Mouse (Mus musculus): ENCODE data around the gene Pclo.
A peak's percentile ranks its signal among the peaks of the same experiment; 100 is the strongest.
"Not testable (repeated sequence)": the region's sequence is repeated elsewhere in the genome, so short reads cannot be mapped to it uniquely, and the experiment has no call there.

The Pclo gene

DNA sequence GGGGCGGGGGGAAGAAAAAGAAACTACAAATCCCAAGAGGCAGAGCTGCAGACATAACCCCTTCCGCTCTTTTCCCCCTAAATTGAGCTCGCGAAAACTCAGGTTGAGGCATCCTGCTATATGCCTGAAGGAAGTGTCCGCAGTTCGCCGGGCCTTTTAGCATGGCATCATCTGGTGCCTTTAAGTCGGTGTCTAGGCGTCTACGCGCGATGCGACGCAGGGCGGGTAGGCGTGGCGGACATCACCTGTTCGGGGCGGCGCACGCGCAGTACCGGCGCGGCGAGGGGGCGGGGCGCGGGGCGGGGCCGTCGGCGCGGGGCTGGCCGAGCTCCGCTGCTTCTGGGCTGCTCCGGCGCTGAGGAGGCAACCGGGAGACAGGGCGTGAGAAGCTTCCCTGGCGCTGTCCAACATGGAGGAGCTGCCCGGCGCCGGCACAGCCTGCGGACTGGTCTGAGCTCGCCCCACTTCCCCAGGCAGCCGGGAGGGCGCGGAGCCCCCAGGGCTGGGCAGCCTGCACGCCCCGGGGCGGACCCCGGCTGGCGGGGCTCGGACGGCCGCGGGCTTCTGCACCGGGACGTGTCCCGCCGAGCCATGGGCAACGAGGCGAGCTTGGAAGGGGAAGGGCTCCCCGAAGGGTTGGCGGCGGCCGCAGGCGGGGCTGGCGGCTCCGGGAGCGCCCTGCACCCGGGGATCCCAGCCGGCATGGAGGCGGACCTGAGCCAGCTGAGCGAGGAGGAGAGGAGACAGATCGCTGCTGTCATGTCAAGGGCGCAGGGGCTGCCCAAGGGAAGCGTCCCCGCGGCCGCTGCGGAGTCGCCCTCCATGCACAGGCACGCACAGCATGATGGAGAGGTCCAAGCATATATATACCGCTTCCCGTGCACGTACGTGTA, at the start of gene Pclo:
Gene Pclo (plus strand): TSS at position 288 of the 893 bp plus-strand sequence.
- Histone ChIP-seq H3K9me3 (ENCODE audit: low read length) (no peaks in the 10 kb centered on the region), H3K4me1 (replicated peaks; ENCODE audit: low read depth, low read length) (peaks cover 7% of the 10 kb centered on the region; the same call in 1 of the 2 replicates), H3K36me3 (ENCODE audit: insufficient read depth, low read length) (no peaks in the 10 kb centered on the region), H3K27me3 (ENCODE audit: insufficient read depth, low read length) (0 out of 2 replicates have a peak, but pooled peaks cover 3% of the 10 kb centered on the region), H3K4me3 (replicated peaks; ENCODE audit: low read length) (peak within 1 kb of the TSS; percentile 95)
- TF ChIP-seq POU5F1 (IDR thresholded peaks at IDR 0.05; ENCODE audit: borderline replicate concordance, low read length), result no peak
- TF ChIP-seq NANOG (IDR thresholded peaks at IDR 0.05; ENCODE audit: borderline replicate concordance, low read length), result no peak
- TF ChIP-seq CTCF (conservative IDR thresholded peaks at IDR 0.05; ENCODE audit: low read length), result no peak

DNA sequence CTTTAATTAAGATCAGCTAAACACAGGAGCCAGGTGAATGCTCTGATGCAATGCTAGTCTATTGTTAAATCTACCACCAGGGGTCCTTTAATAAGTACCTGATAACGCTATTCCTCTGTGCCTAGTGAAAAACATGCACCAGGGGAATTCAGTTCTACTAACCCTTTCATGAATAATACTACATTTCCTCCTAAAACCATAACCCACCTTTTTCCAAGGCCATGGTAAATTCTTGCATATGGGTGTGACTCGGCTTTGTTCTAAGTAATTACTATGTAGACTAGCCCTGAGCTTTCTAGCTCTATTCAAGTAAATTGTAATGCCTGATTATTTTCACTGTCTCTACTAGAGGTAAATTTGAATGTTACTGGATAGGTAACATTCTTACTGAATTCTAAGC, 20.3 kb upstream of the Pclo start:
- H3K4me1 ChIP-seq (replicated peaks; ENCODE audit: low read depth, low read length), result peaks cover 12% of the 10 kb centered on the region
- H3K4me3 ChIP-seq (replicated peaks; ENCODE audit: low read length); H3K9me3 ChIP-seq (ENCODE audit: low read length); H3K36me3 ChIP-seq (ENCODE audit: insufficient read depth, low read length); H3K27me3 ChIP-seq (ENCODE audit: insufficient read depth, low read length): not testable (repeated sequence)

- H3K9me3 ChIP-seq (ENCODE audit: low read length), result no peaks in the 10 kb centered on the region
- H3K36me3 ChIP-seq (ENCODE audit: insufficient read depth, low read length), result no peaks in the 10 kb centered on the region
- H3K4me3 ChIP-seq (replicated peaks; ENCODE audit: low read length), result no peak overlapping the region
- no peaks in the 10 kb centered on the region for H3K27me3 ChIP-seq (ENCODE audit: insufficient read depth, low read length)
- H3K4me1 ChIP-seq (replicated peaks; ENCODE audit: low read depth, low read length), result no peaks in the 10 kb centered on the region
- TF ChIP-seq POU5F1 (IDR thresholded peaks at IDR 0.05; ENCODE audit: borderline replicate concordance, low read length) (no peak), NANOG (IDR thresholded peaks at IDR 0.05; ENCODE audit: borderline replicate concordance, low read length) (no peak), CTCF (conservative IDR thresholded peaks at IDR 0.05; ENCODE audit: low read length) (no peak)
Measured at GRCm38 (mm10) chr5:14508522-14508921, 6.2 kb upstream of the Pclo start.

DNA sequence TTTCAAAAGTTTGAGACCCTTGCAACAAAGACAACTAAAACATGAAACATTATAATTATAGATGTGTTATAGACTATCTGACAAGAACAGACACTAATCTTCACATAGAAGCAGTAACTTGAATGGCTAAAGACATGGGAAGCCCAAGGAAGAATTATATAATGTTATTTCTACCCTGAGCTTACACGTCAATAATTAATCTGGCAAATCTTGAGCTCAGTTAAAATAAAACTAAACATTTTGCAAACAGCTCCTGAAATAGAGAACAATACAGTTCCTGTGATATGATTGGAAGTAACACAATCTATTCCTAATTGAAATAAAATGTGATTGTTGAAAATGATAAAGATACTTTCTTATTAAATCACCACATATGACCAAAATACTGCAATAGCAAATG, 5.1 kb upstream of the Pclo start:
- no peaks in the 10 kb centered on the region for H3K27me3 ChIP-seq (ENCODE audit: insufficient read depth, low read length)
- no peaks in the 10 kb centered on the region for H3K9me3 ChIP-seq (ENCODE audit: low read length)
- TF ChIP-seq POU5F1 (IDR thresholded peaks at IDR 0.05; ENCODE audit: borderline replicate concordance, low read length) (no peak), NANOG (IDR thresholded peaks at IDR 0.05; ENCODE audit: borderline replicate concordance, low read length) (no peak)
- no peaks in the 10 kb centered on the region for H3K36me3 ChIP-seq (ENCODE audit: insufficient read depth, low read length)
- H3K4me1 ChIP-seq (replicated peaks; ENCODE audit: low read depth, low read length), result no peaks in the 10 kb centered on the region
- H3K4me3 ChIP-seq (replicated peaks; ENCODE audit: low read length), result no peak overlapping the region

- Histone ChIP-seq H3K36me3 (ENCODE audit: insufficient read depth, low read length) (no peaks in the 10 kb centered on the region), H3K9me3 (ENCODE audit: low read length) (no peaks in the 10 kb centered on the region), H3K27me3 (ENCODE audit: insufficient read depth, low read length) (0 out of 2 replicates have a peak, but pooled peaks cover 3% of the 10 kb centered on the region), H3K4me1 (replicated peaks; ENCODE audit: low read depth, low read length) (peaks cover 7% of the 10 kb centered on the region; the same call in 1 of the 2 replicates), H3K4me3 (replicated peaks; ENCODE audit: low read length) (no peak overlapping the region)
- no peak for TF ChIP-seq NANOG (IDR thresholded peaks at IDR 0.05; ENCODE audit: borderline replicate concordance, low read length)
- no peak for TF ChIP-seq POU5F1 (IDR thresholded peaks at IDR 0.05; ENCODE audit: borderline replicate concordance, low read length)
- TF ChIP-seq CTCF (conservative IDR thresholded peaks at IDR 0.05; ENCODE audit: low read length), result no peak
Measured at GRCm38 (mm10) chr5:14518131-14518832, 3.6 kb downstream of the Pclo start.

- Histone ChIP-seq H3K36me3 (ENCODE audit: insufficient read depth, low read length) (no peaks in the 10 kb centered on the region), H3K4me3 (replicated peaks; ENCODE audit: low read length) (no peak overlapping the region), H3K4me1 (replicated peaks; ENCODE audit: low read depth, low read length) (no peaks in the 10 kb centered on the region), H3K27me3 (ENCODE audit: insufficient read depth, low read length) (no peaks in the 10 kb centered on the region), H3K9me3 (ENCODE audit: low read length) (no peaks in the 10 kb centered on the region)
- TF ChIP-seq POU5F1 (IDR thresholded peaks at IDR 0.05; ENCODE audit: borderline replicate concordance, low read length) (no peak), NANOG (IDR thresholded peaks at IDR 0.05; ENCODE audit: borderline replicate concordance, low read length) (no peak), CTCF (conservative IDR thresholded peaks at IDR 0.05; ENCODE audit: low read length) (no peak)
Measured at GRCm38 (mm10) chr5:14522006-14522405, 7.3 kb downstream of the Pclo start.

DNA sequence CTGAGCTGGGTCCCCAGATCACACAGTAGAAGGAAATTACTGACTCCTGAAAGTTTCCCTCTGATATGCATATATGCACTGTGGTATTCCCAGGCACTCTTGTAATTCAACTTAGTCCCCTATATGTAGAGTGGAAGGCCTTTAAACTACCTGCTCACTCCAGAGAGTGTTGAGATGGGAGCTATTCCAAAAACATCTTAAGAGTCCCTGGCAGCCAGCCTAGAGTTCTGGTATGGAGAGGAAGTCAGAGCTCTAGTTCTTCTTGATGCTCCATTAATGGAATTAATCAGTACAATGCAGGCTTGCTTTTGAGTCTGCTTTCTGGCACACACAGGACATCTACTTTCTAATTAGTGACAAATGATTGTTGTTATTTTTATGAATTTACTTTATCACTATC, 11.3 kb downstream of the Pclo start:
- TF ChIP-seq POU5F1 (IDR thresholded peaks at IDR 0.05; ENCODE audit: borderline replicate concordance, low read length), result no peak
- TF ChIP-seq NANOG (IDR thresholded peaks at IDR 0.05; ENCODE audit: borderline replicate concordance, low read length), result no peak
- TF ChIP-seq CTCF (conservative IDR thresholded peaks at IDR 0.05; ENCODE audit: low read length), result no peak
- Histone ChIP-seq H3K9me3 (ENCODE audit: low read length) (no peaks in the 10 kb centered on the region), H3K4me3 (replicated peaks; ENCODE audit: low read length) (no peak overlapping the region), H3K27me3 (ENCODE audit: insufficient read depth, low read length) (no peaks in the 10 kb centered on the region), H3K36me3 (ENCODE audit: insufficient read depth, low read length) (no peaks in the 10 kb centered on the region), H3K4me1 (replicated peaks; ENCODE audit: low read depth, low read length) (no peaks in the 10 kb centered on the region)

DNA sequence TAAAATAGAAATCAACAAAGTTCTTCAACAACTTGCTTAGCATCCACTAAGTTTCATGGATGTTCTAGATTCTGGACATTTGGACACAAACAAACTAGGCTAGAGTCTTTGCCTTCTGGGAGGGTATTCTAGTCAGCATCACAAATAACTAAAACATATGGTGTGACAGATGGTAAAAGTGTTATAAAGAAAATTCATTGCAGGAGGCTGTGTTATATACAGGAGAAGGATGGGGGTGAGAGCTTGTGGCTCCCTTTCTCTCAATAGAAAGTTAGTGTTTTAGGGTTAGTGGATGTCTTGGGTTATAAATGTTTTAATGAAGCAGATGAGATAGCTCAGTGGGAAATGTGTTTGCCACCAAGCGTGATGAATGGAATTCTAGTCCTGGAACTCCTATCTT, 13.1 kb downstream of the Pclo start:
- Histone ChIP-seq H3K36me3 (ENCODE audit: insufficient read depth, low read length) (no peaks in the 10 kb centered on the region), H3K4me1 (replicated peaks; ENCODE audit: low read depth, low read length) (no peaks in the 10 kb centered on the region), H3K4me3 (replicated peaks; ENCODE audit: low read length) (no peak overlapping the region), H3K9me3 (ENCODE audit: low read length) (no peaks in the 10 kb centered on the region), H3K27me3 (ENCODE audit: insufficient read depth, low read length) (no peaks in the 10 kb centered on the region)
- TF ChIP-seq POU5F1 (IDR thresholded peaks at IDR 0.05; ENCODE audit: borderline replicate concordance, low read length), result no peak
- TF ChIP-seq NANOG (IDR thresholded peaks at IDR 0.05; ENCODE audit: borderline replicate concordance, low read length), result no peak
- no peak for TF ChIP-seq CTCF (conservative IDR thresholded peaks at IDR 0.05; ENCODE audit: low read length)
